In the genomic region with DNA sequence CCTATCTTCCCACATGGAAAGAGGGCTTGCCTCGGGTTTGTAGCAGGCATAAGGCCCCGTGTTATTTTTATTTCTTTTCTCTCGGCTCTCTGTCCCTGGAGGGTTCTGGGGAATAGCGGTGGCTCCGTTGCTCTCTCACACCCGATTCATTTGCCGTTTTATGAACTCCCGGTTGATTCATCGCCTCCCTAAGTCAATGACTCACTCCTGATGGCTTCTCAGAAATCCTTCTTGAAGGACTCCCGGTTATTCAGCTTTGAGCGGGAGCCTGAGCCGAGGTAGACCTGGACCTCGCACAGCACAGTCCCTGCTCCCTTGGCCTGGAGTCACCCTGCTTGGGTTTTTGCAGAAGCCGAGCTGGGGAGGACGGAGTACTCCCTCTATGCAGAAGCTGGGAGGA, we compare ENCODE assay signal across 29 mouse cellular contexts. TPM values are rescaled to one million over a fixed set of nuclear protein-coding genes. Genes with fewer than 3 reads are reported as not detected.
A peak's percentile ranks its signal among the peaks of the same experiment; 100 is the strongest.
DNase-seq lines count a peak whose midpoint lies in the region; ATAC-seq and TF ChIP-seq lines count a peak whose summit lies in the region.
"Had no signal": no experiment of that assay in that cellular context is flagged by ENCODE, and none has a peak within 500 bp of the region (broad histone marks: within the 10 kb centered on the region; RNA-seq: fewer than 3 reads in every experiment).

No protein-coding gene starts in this region.

- no peak for TF ChIP-seq CTCF in midbrain, postnatal 0 days (IDR thresholded peaks at IDR 0.05)

- no peaks in the 10 kb centered on the region for H3K36me3 ChIP-seq in midbrain, embryonic 12.5 days
- no peaks in the 10 kb centered on the region for H3K36me3 ChIP-seq in midbrain, postnatal 0 days (ENCODE audit: insufficient read depth, low read length)
- no peaks in the 10 kb centered on the region for H3K36me3 ChIP-seq in midbrain, embryonic 13.5 days
- no peaks in the 10 kb centered on the region for H3K36me3 ChIP-seq in neural tube, embryonic 13.5 days
- H3K36me3 ChIP-seq: embryonic facial prominence, embryonic 15.5 days; heart, embryonic 13.5 days; hindbrain, embryonic 15.5 days; intestine, embryonic 15.5 days; liver, embryonic 13.5 days had no signal

- H3K27me3 ChIP-seq in midbrain, embryonic 12.5 days: peaks cover 76% of the 10 kb centered on the region
- H3K27me3 ChIP-seq in midbrain, postnatal 0 days (ENCODE audit: insufficient read depth, low read length): peaks cover 22% of the 10 kb centered on the region
- peaks cover 69% of the 10 kb centered on the region for H3K27me3 ChIP-seq in midbrain, embryonic 13.5 days
- H3K27me3 ChIP-seq in neural tube, embryonic 13.5 days: peaks cover 91% of the 10 kb centered on the region

- H3K4me1 ChIP-seq in midbrain, embryonic 12.5 days: peaks cover 46% of the 10 kb centered on the region
- H3K4me1 ChIP-seq in midbrain, postnatal 0 days (ENCODE audit: insufficient read depth, low read length): 0 out of 2 replicates have a peak, but pooled peaks cover 8% of the 10 kb centered on the region
- H3K4me1 ChIP-seq in midbrain, embryonic 13.5 days (replicated peaks): peaks cover 56% of the 10 kb centered on the region
- H3K4me1 ChIP-seq in neural tube, embryonic 13.5 days (replicated peaks): peaks cover 39% of the 10 kb centered on the region
- H3K4me1 ChIP-seq: intestine, embryonic 15.5 days; liver, embryonic 13.5 days had no signal

- WGBS in midbrain, embryonic 12.5 days: 69% methylated on average over 15 of the region's 15 CpGs
- WGBS in midbrain, postnatal 0 days: 61% methylated on average over 15 of the region's 15 CpGs
- WGBS in midbrain, embryonic 13.5 days: 65% methylated on average over 15 of the region's 15 CpGs
- 35% methylated on average over 15 of the region's 15 CpGs for WGBS in neural tube, embryonic 13.5 days

- H3K9me3 ChIP-seq in midbrain, embryonic 12.5 days: no peaks in the 10 kb centered on the region
- H3K9me3 ChIP-seq in midbrain, postnatal 0 days (ENCODE audit: low read length): no peaks in the 10 kb centered on the region
- H3K9me3 ChIP-seq in midbrain, embryonic 13.5 days: no peaks in the 10 kb centered on the region
- H3K9me3 ChIP-seq in neural tube, embryonic 13.5 days: no peaks in the 10 kb centered on the region
- H3K9me3 ChIP-seq: embryonic facial prominence, embryonic 15.5 days; heart, embryonic 13.5 days; hindbrain, embryonic 15.5 days; intestine, embryonic 15.5 days; liver, embryonic 13.5 days had no signal

- H3K27ac ChIP-seq in midbrain, embryonic 12.5 days (replicated peaks): 0 out of 2 replicates have a peak overlapping the region, but pooled peaks have one; percentile 25
- no peak overlapping the region for H3K27ac ChIP-seq in midbrain, postnatal 0 days (ENCODE audit: low read depth, low read length)
- 0 out of 2 replicates have a peak overlapping the region, but pooled peaks have one; percentile 30 for H3K27ac ChIP-seq in midbrain, embryonic 13.5 days
- H3K27ac ChIP-seq in neural tube, embryonic 13.5 days (replicated peaks): peak overlapping the region; percentile 46; the same call in 1 of the 2 replicates
- H3K27ac ChIP-seq: embryonic facial prominence, embryonic 15.5 days; heart, adult 2 months; heart, embryonic 13.5 days; hindbrain, embryonic 15.5 days; intestine, embryonic 15.5 days; liver, embryonic 13.5 days; stomach, postnatal 0 days had no signal

- H3K4me2 ChIP-seq in midbrain, embryonic 12.5 days (replicated peaks): no peak overlapping the region
- H3K4me2 ChIP-seq in midbrain, postnatal 0 days (ENCODE audit: low read depth, low read length, poor library complexity, severe bottlenecking): no peak overlapping the region
- H3K4me2 ChIP-seq in midbrain, embryonic 13.5 days (replicated peaks): 0 out of 2 replicates have a peak overlapping the region, but pooled peaks have one; percentile 6
- H3K4me2 ChIP-seq in neural tube, embryonic 13.5 days: peak overlapping the region; percentile 2
- H3K4me2 ChIP-seq: embryonic facial prominence, embryonic 15.5 days; heart, embryonic 13.5 days; hindbrain, embryonic 15.5 days; intestine, embryonic 15.5 days; liver, embryonic 13.5 days had no signal

- 0 out of 2 replicates have a peak overlapping the region, but pooled peaks have one; percentile 21 for H3K9ac ChIP-seq in midbrain, embryonic 12.5 days (replicated peaks)
- H3K9ac ChIP-seq in midbrain, postnatal 0 days (replicated peaks; ENCODE audit: low read length, poor library complexity, severe bottlenecking): no peak overlapping the region
- no peak overlapping the region for H3K9ac ChIP-seq in midbrain, embryonic 13.5 days (replicated peaks)
- 0 out of 2 replicates have a peak overlapping the region, but pooled peaks have one; percentile 3 for H3K9ac ChIP-seq in neural tube, embryonic 13.5 days
- H3K9ac ChIP-seq: embryonic facial prominence, embryonic 15.5 days; heart, embryonic 13.5 days; hindbrain, embryonic 15.5 days; intestine, embryonic 15.5 days; liver, embryonic 13.5 days had no signal

- H3K4me3 ChIP-seq in midbrain, embryonic 12.5 days: no peak overlapping the region
- no peak overlapping the region for H3K4me3 ChIP-seq in midbrain, postnatal 0 days (ENCODE audit: low read depth, low read length)
- no peak overlapping the region for H3K4me3 ChIP-seq in midbrain, embryonic 13.5 days (replicated peaks)
- no peak overlapping the region for H3K4me3 ChIP-seq in neural tube, embryonic 13.5 days
- H3K4me3 ChIP-seq: embryonic facial prominence, embryonic 15.5 days; heart, adult 2 months; heart, embryonic 13.5 days; hindbrain, embryonic 15.5 days; intestine, embryonic 15.5 days; liver, embryonic 13.5 days had no signal

- DNase-seq in midbrain, postnatal 0 days (ENCODE audit: low spot score): no peak
- DNase-seq in brain, adult 2 months (ENCODE audit: low read depth, low spot score): peak; percentile 63
- DNase-seq in layer of hippocampus, adult 9-11 months: no peak
- DNase-seq in kidney, postnatal 10 days: no peak
- DNase-seq: adrenal gland, postnatal 25 days; cerebellum, adult 11 months; cerebellum, adult 9-11 months; gastrocnemius, postnatal 36 days; heart, adult 2 months; kidney, adult 8-10 months; kidney, postnatal 4 days; liver, embryonic 13.5 days; lung, adult 2 months; lung, postnatal 14 days; right cerebral cortex, postnatal 14 days had no signal

- ATAC-seq in midbrain, embryonic 12.5 days (ENCODE audit: low FRiP score, low read depth): no peak
- no peak for ATAC-seq in midbrain, postnatal 0 days (ENCODE audit: low FRiP score)
- no peak for ATAC-seq in midbrain, embryonic 13.5 days
- no peak for ATAC-seq in neural tube, embryonic 13.5 days (ENCODE audit: low read depth)
- no peak for ATAC-seq in inflammation-experienced regulatory T-cells, adult 6 months
- ATAC-seq: intestine, embryonic 15.5 days had no signal

RNA-seq across cellular contexts. Expression of a gene that starts 8.0 kb away (rescaled TPM):
- 26.2 and 30.5 TPM in 2 replicates for polyA plus RNA-seq in midbrain, embryonic 12.5 days (2016; fragmentation: Nextera tagmentation; extraction: Ambion mirVana)
- total RNA-seq in midbrain, postnatal 0 days (2014; rRNA removed): 17.7 and 19.8 TPM in 2 replicates
- 11.4 and 11.5 TPM in 2 replicates for polyA plus RNA-seq in midbrain, postnatal 0 days (2015; fragmentation: Nextera tagmentation; extraction: Ambion mirVana)
- 14.2 and 19.3 TPM in 2 replicates for polyA plus RNA-seq in midbrain, embryonic 13.5 days (2015; fragmentation: Nextera tagmentation; extraction: Ambion mirVana)
- 8.0 and 8.7 TPM in 2 replicates for polyA plus RNA-seq in neural tube, embryonic 13.5 days (2015; fragmentation: Nextera tagmentation; extraction: Ambion mirVana)
- polyA plus RNA-seq in inflammation-experienced regulatory T-cells, adult 6 months (2017; shearing (Covaris generic)): not detected
- total RNA-seq: adrenal gland, postnatal 25 days; common myeloid progenitor, adult 5-6 weeks; megakaryocyte, adult 5-6 weeks had no signal
- polyA plus RNA-seq: liver, embryonic 13.5 days had no signal

RNA-seq across cellular contexts. Expression of a gene that starts 28.8 kb away (rescaled TPM):
- polyA plus RNA-seq in midbrain, embryonic 12.5 days (2016; fragmentation: Nextera tagmentation; extraction: Ambion mirVana): 61.9 and 63.0 TPM in 2 replicates
- 10.3 and 10.9 TPM in 2 replicates for total RNA-seq in midbrain, postnatal 0 days (2014; rRNA removed)
- polyA plus RNA-seq in midbrain, postnatal 0 days (2015; fragmentation: Nextera tagmentation; extraction: Ambion mirVana): 30.7 and 31.7 TPM in 2 replicates
- polyA plus RNA-seq in midbrain, embryonic 13.5 days (2015; fragmentation: Nextera tagmentation; extraction: Ambion mirVana): 48.3 and 51.1 TPM in 2 replicates
- 49.2 and 54.2 TPM in 2 replicates for polyA plus RNA-seq in neural tube, embryonic 13.5 days (2015; fragmentation: Nextera tagmentation; extraction: Ambion mirVana)
- 10 to 100 TPM; 84.4 to 92.4 (median 85.0) TPM for polyA plus RNA-seq in inflammation-experienced regulatory T-cells, adult 6 months (2017; shearing (Covaris generic))

RNA-seq across cellular contexts. Expression of a gene that starts 35.9 kb away (rescaled TPM):
- polyA plus RNA-seq in midbrain, embryonic 12.5 days (2016; fragmentation: Nextera tagmentation; extraction: Ambion mirVana): 2.6 and 4.1 TPM in 2 replicates
- 5.0 and 6.9 TPM in 2 replicates for total RNA-seq in midbrain, postnatal 0 days (2014; rRNA removed)
- 1.7 and 2.0 TPM in 2 replicates for polyA plus RNA-seq in midbrain, postnatal 0 days (2015; fragmentation: Nextera tagmentation; extraction: Ambion mirVana)
- 2.8 and 3.0 TPM in 2 replicates for polyA plus RNA-seq in midbrain, embryonic 13.5 days (2015; fragmentation: Nextera tagmentation; extraction: Ambion mirVana)
- polyA plus RNA-seq in neural tube, embryonic 13.5 days (2015; fragmentation: Nextera tagmentation; extraction: Ambion mirVana): 2.6 and 2.9 TPM in 2 replicates
- 10 to 100 TPM in 2 of 3 experiments, 1 to 10 TPM in 1; 8.2 to 15.6 (median 13.5) TPM for polyA plus RNA-seq in inflammation-experienced regulatory T-cells, adult 6 months (2017; shearing (Covaris generic))

RNA-seq across cellular contexts. Expression of a gene that starts 50.0 kb away (rescaled TPM):
- polyA plus RNA-seq in midbrain, embryonic 12.5 days (2016; fragmentation: Nextera tagmentation; extraction: Ambion mirVana): 194 and 195 TPM in 2 replicates
- 32.8 and 34.3 TPM in 2 replicates for total RNA-seq in midbrain, postnatal 0 days (2014; rRNA removed)
- polyA plus RNA-seq in midbrain, postnatal 0 days (2015; fragmentation: Nextera tagmentation; extraction: Ambion mirVana): 73.8 and 75.9 TPM in 2 replicates
- polyA plus RNA-seq in midbrain, embryonic 13.5 days (2015; fragmentation: Nextera tagmentation; extraction: Ambion mirVana): 147 and 153 TPM in 2 replicates
- 101 and 115 TPM in 2 replicates for polyA plus RNA-seq in neural tube, embryonic 13.5 days (2015; fragmentation: Nextera tagmentation; extraction: Ambion mirVana)
- polyA plus RNA-seq in inflammation-experienced regulatory T-cells, adult 6 months (2017; shearing (Covaris generic)): 100 to 1,000 TPM; 106 to 117 (median 115) TPM

RNA-seq across cellular contexts. Expression of a gene that starts 54.0 kb away (rescaled TPM):
- polyA plus RNA-seq in midbrain, embryonic 12.5 days (2016; fragmentation: Nextera tagmentation; extraction: Ambion mirVana): 1.1 and 1.6 TPM in 2 replicates
- not detected in 2 replicates for total RNA-seq in midbrain, postnatal 0 days (2014; rRNA removed)
- 0.19 TPM in 1 of 2 replicates, not detected in the other for polyA plus RNA-seq in midbrain, postnatal 0 days (2015; fragmentation: Nextera tagmentation; extraction: Ambion mirVana)
- 0.79 and 1.1 TPM in 2 replicates for polyA plus RNA-seq in midbrain, embryonic 13.5 days (2015; fragmentation: Nextera tagmentation; extraction: Ambion mirVana)
- 0.47 and 0.68 TPM in 2 replicates for polyA plus RNA-seq in neural tube, embryonic 13.5 days (2015; fragmentation: Nextera tagmentation; extraction: Ambion mirVana)
- not detected for polyA plus RNA-seq in inflammation-experienced regulatory T-cells, adult 6 months (2017; shearing (Covaris generic))
- total RNA-seq: adrenal gland, postnatal 25 days; common myeloid progenitor, adult 5-6 weeks; gastrocnemius, postnatal 36 days; heart, adult 2 months; heart, postnatal 25 days; megakaryocyte, adult 5-6 weeks had no signal
- polyA plus RNA-seq: heart, adult 2 months; intestine, embryonic 15.5 days; limb, embryonic 14.5 days; liver, embryonic 13.5 days; lung, adult 2 months; stomach, postnatal 0 days; thymus, postnatal 0 days had no signal

Comparison
In these comparisons a context has a peak if more than half of its experiments do, and no peak if none do; other contexts are left out.
1. H3K4me2 ChIP-seq: peak in midbrain, embryonic 13.5 days (single experiment) and neural tube, embryonic 13.5 days (single experiment); none in midbrain, embryonic 12.5 days (single experiment) and midbrain, postnatal 0 days (single experiment).
2. H3K9ac ChIP-seq: peak in midbrain, embryonic 12.5 days (single experiment) and neural tube, embryonic 13.5 days (single experiment); none in midbrain, postnatal 0 days (single experiment) and midbrain, embryonic 13.5 days (single experiment).